Mouse (Mus musculus) liver, postnatal 0 days (tissue): ENCODE measurements around the gene Tnp1. TPM values are rescaled to one million over a fixed set of nuclear protein-coding genes. Genes with fewer than 3 reads are reported as not detected.

Experiments used
- ATAC-seq: fragments of 200-750 bp; cut with Nextera tagmentation; 2 replicates; pipeline ENCODE4 v1.8.0; 2017; ENCODE audit warnings: mild to moderate bottlenecking, moderate library complexity
- DNase-seq: peaks from one replicate; pipeline ENCODE4 v3.0.0-alpha.2; 2016
- H3K27ac ChIP-seq: fragments of 300-500 bp; sonication (generic); 2 replicates; pipeline ENCODE4 v1.5.1; 2014; ENCODE audit warnings: antibody characterized with exemption, moderate library complexity, mild to moderate bottlenecking, low read depth
- H3K27me3 ChIP-seq: fragments of 300-500 bp; sonication (generic); 2 replicates; pipeline ENCODE4 v1.6.1; 2014; ENCODE audit warnings: low read length, control low read depth, mixed read lengths; ENCODE audit not compliant: insufficient read depth
- H3K36me3 ChIP-seq: fragments of 300-500 bp; sonication (generic); replicated peaks from 2 replicates; pipeline ENCODE4 v1.6.1; 2014; ENCODE audit warnings: mild to moderate bottlenecking, control low read depth, low read length, moderate library complexity, mixed read lengths; ENCODE audit not compliant: insufficient read depth
- H3K4me1 ChIP-seq: fragments of 300-500 bp; sonication (generic); 2 replicates; pipeline ENCODE4 v1.6.1; 2014; ENCODE audit warnings: antibody characterized with exemption, mild to moderate bottlenecking, control low read depth; ENCODE audit not compliant: insufficient read depth
- H3K4me2 ChIP-seq: fragments of 300-500 bp; sonication (generic); 2 replicates; pipeline ENCODE4 v1.6.1; 2014; ENCODE audit warnings: low read depth, mild to moderate bottlenecking, low read length, moderate library complexity, mixed read lengths
- H3K4me3 ChIP-seq: fragments of 300-500 bp; sonication (generic); 2 replicates; pipeline ENCODE4 v1.5.1; 2014; ENCODE audit warnings: low read depth, low read length
- H3K9ac ChIP-seq: fragments of 300-500 bp; sonication (generic); replicated peaks from 2 replicates; pipeline ENCODE4 v1.6.1; 2014; ENCODE audit warnings: mild to moderate bottlenecking, moderate library complexity
- H3K9me3 ChIP-seq: fragments of 300-500 bp; sonication (generic); 2 replicates; pipeline ENCODE4 v1.6.1; 2016; ENCODE audit warnings: mild to moderate bottlenecking, control low read depth, low read length, mixed read lengths
- CTCF ChIP-seq: sonication (generic); IDR thresholded peaks from 2 replicates; pipeline ENCODE4 v1.5.1; 2016; ENCODE audit warnings: antibody characterized with exemption, low read depth
- EP300 ChIP-seq: IDR thresholded peaks from 2 replicates; pipeline ENCODE4 v1.6.1; 2016; ENCODE audit warnings: antibody characterized with exemption, low read depth, mild to moderate bottlenecking
- WGBS: fragments of 180-500 bp; shearing (Covaris S2); extraction: QIAGEN DNeasy Blood & Tissue Kit; methylation state at CpG from one replicate; pipeline ENCODE4 v1.1.7; 2014; ENCODE audit not compliant: insufficient replicate concordance; 5-methylcytosine and 5-hydroxymethylcytosine counted together
- polyA plus RNA-seq: library from polyadenylated mRNA; unstranded; fragments of >200 nt; fragmentation: Nextera tagmentation; extraction: Ambion mirVana; gene quantifications from 2 replicates; pipeline ENCODE4 v1.2.1, GENCODE M21; 2015

The Tnp1 gene
- polyA plus RNA-seq, 1 experiment from 2014 or later, result not detected

- DNase-seq, result no peak
- no peak overlapping the region for H3K4me3 ChIP-seq
- no peak overlapping the region for H3K27ac ChIP-seq
- H3K4me2 ChIP-seq, result no peak overlapping the region
- no peaks in the 10 kb centered on the region for H3K9me3 ChIP-seq
- H3K27me3 ChIP-seq, result no peaks in the 10 kb centered on the region
- ATAC-seq, result no peak
- 76% methylated on average over 5 of the region's 5 CpGs for WGBS
- no peak overlapping the region for H3K9ac ChIP-seq
- H3K36me3 ChIP-seq, result no peaks in the 10 kb centered on the region
- TF ChIP-seq EP300 (no peak), CTCF (no peak)
- peaks cover 7% of the 10 kb centered on the region; the same call in 1 of the 2 replicates for H3K4me1 ChIP-seq
Observed at GRCm38 (mm10) chr1:73001961-73002360, 13.7 kb downstream of the Tnp1 start.

GRCm38 (mm10) chr1:72994751-72995528 lies 20.8 kb downstream of the Tnp1 start:
- H3K27ac ChIP-seq, result no peak overlapping the region
- no peak for TF ChIP-seq EP300
- TF ChIP-seq CTCF, result no peak

DNA sequence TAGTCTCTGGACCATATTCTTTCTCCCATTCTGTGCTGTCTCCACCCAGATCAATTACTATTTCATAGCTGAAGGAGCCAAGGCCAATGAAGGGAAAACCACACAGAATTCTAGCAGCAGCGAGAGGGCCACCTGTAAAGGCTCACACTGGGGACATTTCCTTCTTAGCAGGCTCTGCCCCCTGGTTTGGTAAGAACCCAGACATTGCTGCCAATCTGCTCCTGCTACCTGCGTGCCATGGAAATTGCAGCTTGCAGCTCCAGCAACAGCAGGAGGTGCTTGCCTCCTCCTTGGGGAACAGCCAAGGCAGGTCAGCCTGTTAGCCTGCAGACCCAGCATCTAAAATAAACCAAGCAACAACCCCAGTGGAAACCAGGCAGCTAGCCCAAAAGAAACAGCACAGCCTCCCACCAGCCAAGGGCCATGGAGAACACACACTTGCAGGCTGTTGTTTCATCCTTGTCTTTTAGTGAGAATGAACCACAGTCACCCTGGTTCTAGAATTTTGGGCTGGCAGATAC lies 22.7 kb downstream of the Tnp1 start:
- no peaks in the 10 kb centered on the region for H3K4me1 ChIP-seq
- 68% methylated on average over 2 of the region's 2 CpGs for WGBS
- no peak overlapping the region for H3K4me3 ChIP-seq
- H3K4me2 ChIP-seq, result no peak overlapping the region
- no peaks in the 10 kb centered on the region for H3K27me3 ChIP-seq
- TF ChIP-seq CTCF, result no peak
- H3K27ac ChIP-seq, result no peak overlapping the region
- H3K9me3 ChIP-seq, result no peaks in the 10 kb centered on the region
- no peak for DNase-seq
- no peak overlapping the region for H3K9ac ChIP-seq
- H3K36me3 ChIP-seq, result no peaks in the 10 kb centered on the region
- no peak for ATAC-seq

More at GRCm38 (mm10) chr1:72994751-72995528, 20.8 kb downstream of the Tnp1 start:
- ATAC-seq (no peak), DNase-seq (no peak)
- no peaks in the 10 kb centered on the region for H3K27me3 ChIP-seq
- H3K4me1 ChIP-seq, result no peaks in the 10 kb centered on the region
- no peak overlapping the region for H3K4me3 ChIP-seq
- WGBS, result 77% methylated on average over 5 of the region's 5 CpGs
- H3K9me3 ChIP-seq, result no peaks in the 10 kb centered on the region
- no peak overlapping the region for H3K9ac ChIP-seq
- H3K4me2 ChIP-seq, result no peak overlapping the region
- H3K36me3 ChIP-seq, result no peaks in the 10 kb centered on the region

GRCm38 (mm10) chr1:72992209-72992608 lies 23.5 kb downstream of the Tnp1 start:
- no peaks in the 10 kb centered on the region for H3K27me3 ChIP-seq
- no peak overlapping the region for H3K4me3 ChIP-seq
- no peaks in the 10 kb centered on the region for H3K4me1 ChIP-seq
- H3K9ac ChIP-seq, result no peak overlapping the region
- no peak overlapping the region for H3K27ac ChIP-seq
- no peaks in the 10 kb centered on the region for H3K36me3 ChIP-seq
- H3K4me2 ChIP-seq, result no peak overlapping the region
- ATAC-seq, result no peak
- H3K9me3 ChIP-seq, result no peaks in the 10 kb centered on the region
- WGBS, result 66% methylated on average over 2 of the region's 2 CpGs
- DNase-seq, result no peak
- TF ChIP-seq CTCF (no peak), EP300 (no peak)

GRCm38 (mm10) chr1:72988904-72989303 lies 26.8 kb downstream of the Tnp1 start:
- ATAC-seq, result no peak
- H3K4me1 ChIP-seq, result no peaks in the 10 kb centered on the region
- TF ChIP-seq CTCF (no peak), EP300 (no peak)
- no peak overlapping the region for H3K4me3 ChIP-seq
- H3K4me2 ChIP-seq, result no peak overlapping the region
- no peak overlapping the region for H3K9ac ChIP-seq
- H3K27me3 ChIP-seq, result no peaks in the 10 kb centered on the region
- H3K36me3 ChIP-seq, result no peaks in the 10 kb centered on the region
- 78% methylated on average over 3 of the region's 3 CpGs for WGBS
- H3K27ac ChIP-seq, result no peak overlapping the region
- no peaks in the 10 kb centered on the region for H3K9me3 ChIP-seq
- no peak for DNase-seq

- Histone ChIP-seq H3K4me1 (no peaks in the 10 kb centered on the region), H3K36me3 (no peaks in the 10 kb centered on the region), H3K27me3 (no peaks in the 10 kb centered on the region), H3K9ac (no peak overlapping the region), H3K27ac (no peak overlapping the region), H3K9me3 (no peaks in the 10 kb centered on the region), H3K4me2 (no peak overlapping the region), H3K4me3 (no peak overlapping the region)
- 43% methylated on average over 4 of the region's 4 CpGs for WGBS
- DNase-seq, result no peak
- TF ChIP-seq CTCF (no peak), EP300 (no peak)
- no peak for ATAC-seq
Observed at GRCm38 (mm10) chr1:72986715-72987114, 29.0 kb downstream of the Tnp1 start.
